Mouse (Mus musculus) limb, embryonic 11.5 days (tissue): ENCODE measurements around the gene Acyp1. TPM values are rescaled to one million over a fixed set of nuclear protein-coding genes. Genes with fewer than 3 reads are reported as not detected.

Experiments
- ATAC-seq: fragments of 200-750 bp; cut with Nextera tagmentation; 2 replicates; pipeline ENCODE4 v1.8.0; 2017; ENCODE audit warnings: low read depth; ENCODE audit not compliant: insufficient number of reproducible peaks, low FRiP score, low TSS enrichment
- DNase-seq: peaks from one replicate; pipeline ENCODE4 v3.0.0-alpha.2; 2015; ENCODE audit warnings: low spot score
- H3K27ac ChIP-seq: fragments of 300-500 bp; sonication (generic); replicated peaks from 2 replicates; pipeline ENCODE4 v1.5.1; 2014; ENCODE audit warnings: low read depth, mild to moderate bottlenecking, low read length
- H3K27me3 ChIP-seq: fragments of 300-500 bp; sonication (generic); 2 replicates; pipeline ENCODE4 v1.6.1; 2014; ENCODE audit warnings: mild to moderate bottlenecking, low read length, mixed read lengths; ENCODE audit not compliant: control insufficient read depth, insufficient read depth
- H3K36me3 ChIP-seq: fragments of 300-500 bp; sonication (generic); 2 replicates; pipeline ENCODE4 v1.6.1; 2014; ENCODE audit warnings: mild to moderate bottlenecking, low read length, moderate library complexity, mixed read lengths; ENCODE audit not compliant: control insufficient read depth, insufficient read depth
- H3K4me1 ChIP-seq: fragments of 300-500 bp; sonication (generic); 2 replicates; pipeline ENCODE4 v1.6.1; 2014; ENCODE audit warnings: low read length, mixed read lengths; ENCODE audit not compliant: control insufficient read depth, insufficient read depth
- H3K4me2 ChIP-seq: fragments of 300-500 bp; sonication (generic); 2 replicates; pipeline ENCODE4 v1.6.1; 2014; ENCODE audit warnings: low read depth, mild to moderate bottlenecking, moderate library complexity; ENCODE audit not compliant: severe bottlenecking
- H3K4me3 ChIP-seq: fragments of 300-500 bp; sonication (generic); 2 replicates; pipeline ENCODE4 v1.5.1; 2014; ENCODE audit warnings: low read depth, low read length
- H3K9ac ChIP-seq: fragments of 300-500 bp; sonication (generic); 2 replicates; pipeline ENCODE4 v1.6.1; 2014; ENCODE audit warnings: mild to moderate bottlenecking, low read length
- H3K9me3 ChIP-seq: fragments of 300-500 bp; sonication (generic); 2 replicates; pipeline ENCODE4 v1.6.1; 2016; ENCODE audit warnings: low read length; ENCODE audit not compliant: control insufficient read depth
- WGBS: fragments of 180-500 bp; shearing (Covaris S2); extraction: QIAGEN DNeasy Blood & Tissue Kit; methylation state at CpG from one replicate; pipeline ENCODE4 v1.1.7; 2014; 5-methylcytosine and 5-hydroxymethylcytosine counted together
- polyA plus RNA-seq: library from polyadenylated mRNA; unstranded; fragments of >200 nt; fragmentation: Nextera tagmentation; extraction: Ambion mirVana; gene quantifications from 2 replicates; pipeline ENCODE4 v1.2.1, GENCODE M21; 2014

The Acyp1 gene
- 55.1 and 62.3 TPM in 2 replicates for polyA plus RNA-seq

GRCm38 (mm10) chr12:85287809-85288485 lies at the start of gene Acyp1:
Gene Acyp1, minus strand, starts transcription at chr12:85288438.
- Histone ChIP-seq H3K9ac (peak within 1 kb of the TSS; percentile 60), H3K4me2 (peak within 1 kb of the TSS; percentile 60), H3K9me3 (no peaks in the 10 kb centered on the region), H3K4me3 (peak within 1 kb of the TSS; percentile 46), H3K27me3 (no peaks in the 10 kb centered on the region), H3K4me1 (peaks cover 7% of the 10 kb centered on the region), H3K27ac (peak within 1 kb of the TSS; percentile 26; the same call in 1 of the 2 replicates), H3K36me3 (no peaks in the 10 kb centered on the region)
- 0 out of 2 replicates have a peak, but pooled peaks have one; percentile 18 for ATAC-seq
- 10% methylated on average over 21 of the region's 21 CpGs for WGBS
- peak; percentile 56 for DNase-seq

- H3K4me2 ChIP-seq, result peak overlapping the region; percentile 61; the same call in 1 of the 2 replicates
- WGBS, result 86% methylated on average over 6 of the region's 6 CpGs
- peaks cover 7% of the 10 kb centered on the region; the same call in 1 of the 2 replicates for H3K36me3 ChIP-seq
- H3K9me3 ChIP-seq, result no peaks in the 10 kb centered on the region
- H3K9ac ChIP-seq, result no peak overlapping the region
- DNase-seq (no peak), ATAC-seq (no peak)
- H3K27me3 ChIP-seq, result no peaks in the 10 kb centered on the region
- H3K4me1 ChIP-seq, result peaks cover 5% of the 10 kb centered on the region
- H3K4me3 ChIP-seq, result no peak overlapping the region
- no peak overlapping the region for H3K27ac ChIP-seq
Observed at GRCm38 (mm10) chr12:85337567-85338311, 49.5 kb upstream of the Acyp1 start.

GRCm38 (mm10) chr12:85330153-85330552 lies 41.9 kb upstream of the Acyp1 start:
- DNase-seq (no peak), ATAC-seq (no peak)
- H3K4me1 ChIP-seq, result no peaks in the 10 kb centered on the region
- no peak overlapping the region for H3K9ac ChIP-seq
- WGBS, result 91% methylated on average over 7 of the region's 7 CpGs
- H3K4me2 ChIP-seq, result no peak overlapping the region
- no peaks in the 10 kb centered on the region for H3K9me3 ChIP-seq
- no peak overlapping the region for H3K4me3 ChIP-seq
- no peaks in the 10 kb centered on the region for H3K27me3 ChIP-seq
- H3K27ac ChIP-seq, result no peak overlapping the region
- peaks cover 20% of the 10 kb centered on the region for H3K36me3 ChIP-seq

- Histone ChIP-seq H3K27me3 (no peaks in the 10 kb centered on the region), H3K9me3 (no peaks in the 10 kb centered on the region), H3K4me3 (no peak overlapping the region), H3K9ac (no peak overlapping the region), H3K4me2 (no peak overlapping the region), H3K27ac (no peak overlapping the region), H3K36me3 (peaks cover 18% of the 10 kb centered on the region), H3K4me1 (no peaks in the 10 kb centered on the region)
- 49% methylated on average over 3 of the region's 3 CpGs for WGBS
- ATAC-seq (no peak), DNase-seq (no peak)
Observed at GRCm38 (mm10) chr12:85308651-85309050, 20.4 kb upstream of the Acyp1 start.

GRCm38 (mm10) chr12:85305247-85305892 lies 17.1 kb upstream of the Acyp1 start:
- Histone ChIP-seq H3K4me3 (no peak overlapping the region), H3K4me2 (no peak overlapping the region), H3K27me3 (no peaks in the 10 kb centered on the region), H3K36me3 (peaks cover 19% of the 10 kb centered on the region), H3K27ac (no peak overlapping the region), H3K9ac (no peak overlapping the region), H3K4me1 (no peaks in the 10 kb centered on the region), H3K9me3 (no peaks in the 10 kb centered on the region)
- ATAC-seq (no peak; the same call in 1 of the 2 replicates), DNase-seq (peak; percentile 93)
- WGBS, result 51% methylated on average over 16 of the region's 16 CpGs

GRCm38 (mm10) chr12:85304725-85305124 lies 16.5 kb upstream of the Acyp1 start:
- H3K9me3 ChIP-seq, result no peaks in the 10 kb centered on the region
- DNase-seq (no peak), ATAC-seq (no peak)
- no peaks in the 10 kb centered on the region for H3K4me1 ChIP-seq
- H3K27me3 ChIP-seq, result no peaks in the 10 kb centered on the region
- no peak overlapping the region for H3K9ac ChIP-seq
- H3K4me3 ChIP-seq, result no peak overlapping the region
- 74% methylated on average over 4 of the region's 4 CpGs for WGBS
- peaks cover 19% of the 10 kb centered on the region for H3K36me3 ChIP-seq
- H3K27ac ChIP-seq, result no peak overlapping the region
- no peak overlapping the region for H3K4me2 ChIP-seq

- no peak overlapping the region for H3K9ac ChIP-seq
- WGBS, result 67% methylated on average over 2 of the region's 2 CpGs
- no peak for ATAC-seq
- no peak for DNase-seq
- no peaks in the 10 kb centered on the region for H3K9me3 ChIP-seq
- H3K27ac ChIP-seq, result no peak overlapping the region
- no peaks in the 10 kb centered on the region for H3K27me3 ChIP-seq
- H3K4me1 ChIP-seq, result 0 out of 2 replicates have a peak, but pooled peaks cover 3% of the 10 kb centered on the region
- no peak overlapping the region for H3K4me2 ChIP-seq
- H3K36me3 ChIP-seq, result peaks cover 16% of the 10 kb centered on the region
- no peak overlapping the region for H3K4me3 ChIP-seq
Observed at GRCm38 (mm10) chr12:85303256-85303655, 15.0 kb upstream of the Acyp1 start.

- 56% methylated on average over 1 of the region's 1 CpGs for WGBS
- no peak overlapping the region for H3K4me3 ChIP-seq
- ATAC-seq (no peak), DNase-seq (no peak)
- H3K4me2 ChIP-seq, result no peak overlapping the region
- no peak overlapping the region for H3K27ac ChIP-seq
- H3K27me3 ChIP-seq, result no peaks in the 10 kb centered on the region
- H3K4me1 ChIP-seq, result peaks cover 15% of the 10 kb centered on the region; the same call in 1 of the 2 replicates
- H3K9ac ChIP-seq, result no peak overlapping the region
- no peaks in the 10 kb centered on the region for H3K9me3 ChIP-seq
- peaks cover 7% of the 10 kb centered on the region; the same call in 1 of the 2 replicates for H3K36me3 ChIP-seq
Observed at GRCm38 (mm10) chr12:85298835-85299180, 10.6 kb upstream of the Acyp1 start.
